In genomic region chr17:66317576-66317975, GRCm38 (mm10) we compare ENCODE assay signal across 19 mouse cellular contexts.
DNase-seq lines count a peak whose midpoint lies in the region; ATAC-seq lines count a peak whose summit lies in the region.
"Had no signal": no experiment of that assay in that cellular context is flagged by ENCODE, and none has a peak within 500 bp of the region (broad histone marks: within the 10 kb centered on the region; RNA-seq: fewer than 3 reads in every experiment).

No protein-coding gene starts in this region.

- H3K36me3 ChIP-seq in heart, embryonic 12.5 days, result no peaks in the 10 kb centered on the region
- H3K36me3 ChIP-seq: embryonic facial prominence, embryonic 13.5 days; forebrain, embryonic 15.5 days had no signal

- DNase-seq in heart, adult 11 months, result peak; percentile 67
- DNase-seq in ES-CJ7 (ENCODE audit: low read depth, low spot score), result peak; percentile 69
- DNase-seq in ZHBTc4 (ENCODE audit: low read depth, low spot score), result peak; percentile 78
- no peak for DNase-seq in embryo, embryonic 9.5 days (ENCODE audit: extremely low spot score)
- DNase-seq: adrenal gland, adult 8-10 months; adrenal gland, postnatal 14 days; adrenal gland, postnatal 36 days; cerebellum, adult 18-20 months; cerebellum, adult 8-10 months; cerebellum, adult 9-11 months; cerebellum, postnatal 14 days; cerebellum, postnatal 36 days; embryo, embryonic 11 days; forebrain, postnatal 0 days had no signal

- H3K27me3 ChIP-seq in heart, embryonic 12.5 days (replicated peaks), result no peaks in the 10 kb centered on the region
- H3K27me3 ChIP-seq: embryonic facial prominence, embryonic 13.5 days; forebrain, embryonic 13.5 days; forebrain, embryonic 15.5 days had no signal

- no peaks in the 10 kb centered on the region for H3K9me3 ChIP-seq in heart, embryonic 12.5 days (replicated peaks)
- H3K9me3 ChIP-seq: embryonic facial prominence, embryonic 13.5 days; forebrain, embryonic 13.5 days; forebrain, embryonic 15.5 days had no signal

- H3K4me3 ChIP-seq in heart, embryonic 12.5 days, result no peak overlapping the region
- H3K4me3 ChIP-seq: embryonic facial prominence, embryonic 13.5 days; forebrain, embryonic 13.5 days; forebrain, embryonic 15.5 days had no signal

- H3K4me2 ChIP-seq in heart, embryonic 12.5 days, result no peak overlapping the region
- H3K4me2 ChIP-seq: embryonic facial prominence, embryonic 13.5 days; forebrain, embryonic 13.5 days; forebrain, embryonic 15.5 days had no signal

- H3K27ac ChIP-seq in heart, embryonic 12.5 days (ENCODE audit: poor library complexity, severe bottlenecking), result no peak overlapping the region
- H3K27ac ChIP-seq: embryonic facial prominence, embryonic 13.5 days; forebrain, embryonic 13.5 days; forebrain, embryonic 15.5 days had no signal

- whole genome bisulfite sequencing in heart, embryonic 12.5 days, result 83% methylated on average over 4 of the region's 4 CpGs

- H3K4me1 ChIP-seq in heart, embryonic 12.5 days (replicated peaks), result peaks cover 22% of the 10 kb centered on the region

- no peak overlapping the region for H3K9ac ChIP-seq in heart, embryonic 12.5 days
- H3K9ac ChIP-seq: embryonic facial prominence, embryonic 13.5 days; forebrain, embryonic 13.5 days; forebrain, embryonic 15.5 days; forebrain, postnatal 0 days had no signal

- no peak for ATAC-seq in heart, embryonic 12.5 days (ENCODE audit: insufficient number of reproducible peaks, low FRiP score)
- no peak for ATAC-seq in activated CD4-positive, CD25-positive, alpha-beta regulatory T cell, adult 4 months
- ATAC-seq: forebrain, embryonic 13.5 days; forebrain, embryonic 15.5 days; forebrain, postnatal 0 days had no signal
